Mouse (Mus musculus): ENCODE results near the gene Akt1.

- no peak for TF ChIP-seq POLR2A (IDR thresholded peaks at IDR 0.05; ENCODE audit: low read depth, low read length)
- peak; percentile 96 for TF ChIP-seq CTCF (IDR thresholded peaks at IDR 0.05; ENCODE audit: extremely low read depth, insufficient read length, insufficient replicate concordance, low read depth, low read length)
These were observed 68.9 kb downstream of the Akt1 start for GRCm38 (mm10) chr12:112605766-112606165.
